Mouse (Mus musculus): ENCODE results near the gene Olfr504. TPM values are rescaled to one million over a fixed set of nuclear protein-coding genes. Genes with fewer than 3 reads are reported as not detected.

Gene Olfr504
- polyA plus RNA-seq, 1 experiment from 2014 or later, result not detected

Other genes with a start within 250 kb of the Olfr504 start
- not detected in 2 replicates for gene Olfr492, start 242.1 kb downstream of the Olfr504 start, polyA plus RNA-seq (2014; fragmentation: Nextera tagmentation; extraction: Ambion mirVana)
- gene Olfr493, start 218.8 kb downstream of the Olfr504 start, polyA plus RNA-seq (2014; fragmentation: Nextera tagmentation; extraction: Ambion mirVana), result not detected in 2 replicates
- not detected in 2 replicates for gene Olfr494, start 200.5 kb downstream of the Olfr504 start, polyA plus RNA-seq (2014; fragmentation: Nextera tagmentation; extraction: Ambion mirVana)
- not detected in 2 replicates for gene Olfr495, start 172.6 kb downstream of the Olfr504 start, polyA plus RNA-seq (2014; fragmentation: Nextera tagmentation; extraction: Ambion mirVana)
- not detected in 2 replicates for gene Olfr497, start 145.4 kb downstream of the Olfr504 start, polyA plus RNA-seq (2014; fragmentation: Nextera tagmentation; extraction: Ambion mirVana)
- not detected in 2 replicates for gene Olfr498, start 100.5 kb downstream of the Olfr504 start, polyA plus RNA-seq (2014; fragmentation: Nextera tagmentation; extraction: Ambion mirVana)
- not detected in 2 replicates for gene Olfr502, start 40.7 kb downstream of the Olfr504 start, polyA plus RNA-seq (2014; fragmentation: Nextera tagmentation; extraction: Ambion mirVana)
- not detected in 2 replicates for gene Olfr503, start 21.3 kb downstream of the Olfr504 start, polyA plus RNA-seq (2014; fragmentation: Nextera tagmentation; extraction: Ambion mirVana)
- gene Olfr506, start 45.0 kb upstream of the Olfr504 start, polyA plus RNA-seq (2014; fragmentation: Nextera tagmentation; extraction: Ambion mirVana), result not detected in 2 replicates
- gene Olfr507, start 56.0 kb upstream of the Olfr504 start, polyA plus RNA-seq (2014; fragmentation: Nextera tagmentation; extraction: Ambion mirVana), result not detected in 2 replicates
- not detected in 2 replicates for gene Olfr508, start 64.2 kb upstream of the Olfr504 start, polyA plus RNA-seq (2014; fragmentation: Nextera tagmentation; extraction: Ambion mirVana)
- 0.07 TPM in 1 of 2 replicates, not detected in the other for gene Olfr509, start 86.1 kb upstream of the Olfr504 start, polyA plus RNA-seq (2014; fragmentation: Nextera tagmentation; extraction: Ambion mirVana)
- not detected in 2 replicates for gene Olfr510, start 100.6 kb upstream of the Olfr504 start, polyA plus RNA-seq (2014; fragmentation: Nextera tagmentation; extraction: Ambion mirVana)
- gene Olfr512, start 147.5 kb upstream of the Olfr504 start, polyA plus RNA-seq (2014; fragmentation: Nextera tagmentation; extraction: Ambion mirVana), result not detected in 2 replicates
- gene Olfr513, start 185.2 kb upstream of the Olfr504 start, polyA plus RNA-seq (2014; fragmentation: Nextera tagmentation; extraction: Ambion mirVana), result not detected in 2 replicates

Measured in neural tube, embryonic 14.5 days (tissue).